Mouse (Mus musculus): ENCODE results near the gene Olfr13.
"Not testable (repeated sequence)": the region's sequence is repeated elsewhere in the genome, so short reads cannot be mapped to it uniquely, and the experiment has no call there.

Olfr13 gene

DNA sequence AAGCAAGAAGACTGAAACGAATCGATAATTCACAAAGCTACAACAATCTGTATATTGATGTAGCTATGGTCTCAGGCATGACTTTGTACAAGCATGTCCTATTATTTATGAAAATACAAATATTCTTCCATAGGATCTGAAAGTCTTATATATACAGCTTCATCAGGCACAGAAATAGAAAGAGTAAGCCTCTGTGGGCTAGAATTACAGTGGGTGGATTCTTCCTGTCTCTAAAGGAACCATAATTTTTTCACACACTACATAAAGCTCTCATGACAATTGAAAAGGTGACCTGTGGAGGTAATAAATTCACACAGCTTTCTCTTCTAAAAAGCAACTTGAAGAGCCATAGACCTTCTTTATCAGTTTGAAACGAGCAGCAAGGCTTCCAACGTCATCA, at the start of gene Olfr13:
Gene Olfr13, plus strand, starts transcription at position 301 of the 400 bp plus-strand sequence.
- DNase-seq (ENCODE audit: low spot score): no peak

GRCm38 (mm10) chr6:43146267-43146666, 25.7 kb upstream of the Olfr13 start, which contains the start of gene Olfr237-ps1:
Gene Olfr237-ps1, plus strand, starts transcription at chr6:43146567.
- not testable (repeated sequence) for DNase-seq (ENCODE audit: low spot score)

GRCm38 (mm10) chr6:43159502-43159901, 12.4 kb upstream of the Olfr13 start:
- no peak for DNase-seq (ENCODE audit: low spot score)

GRCm38 (mm10) chr6:43162982-43163381, 9.0 kb upstream of the Olfr13 start, which contains the start of gene Olfr437:
Gene Olfr437, plus strand, starts transcription at chr6:43163282.
- DNase-seq (ENCODE audit: low spot score): no peak

DNA sequence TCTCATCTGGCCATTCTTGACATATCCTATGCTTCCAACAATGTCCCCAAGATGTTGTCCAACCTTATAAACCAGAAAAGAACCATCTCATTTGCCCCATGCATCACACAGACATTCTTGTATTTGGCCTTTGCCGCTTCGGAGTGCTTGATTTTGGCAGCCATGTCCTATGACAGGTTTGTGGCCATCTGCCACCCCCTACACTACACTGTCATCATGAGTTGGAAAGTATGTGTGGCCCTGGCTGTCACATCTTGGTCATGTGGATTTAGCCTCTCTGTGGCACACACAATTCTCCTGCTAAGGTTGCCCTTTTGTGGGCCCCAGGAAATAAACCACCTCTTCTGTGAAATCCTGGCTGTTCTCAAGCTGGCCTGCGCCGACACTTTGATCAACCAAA, 4.7 kb upstream of the Olfr13 start:
- DNase-seq (ENCODE audit: low spot score): no peak

DNA sequence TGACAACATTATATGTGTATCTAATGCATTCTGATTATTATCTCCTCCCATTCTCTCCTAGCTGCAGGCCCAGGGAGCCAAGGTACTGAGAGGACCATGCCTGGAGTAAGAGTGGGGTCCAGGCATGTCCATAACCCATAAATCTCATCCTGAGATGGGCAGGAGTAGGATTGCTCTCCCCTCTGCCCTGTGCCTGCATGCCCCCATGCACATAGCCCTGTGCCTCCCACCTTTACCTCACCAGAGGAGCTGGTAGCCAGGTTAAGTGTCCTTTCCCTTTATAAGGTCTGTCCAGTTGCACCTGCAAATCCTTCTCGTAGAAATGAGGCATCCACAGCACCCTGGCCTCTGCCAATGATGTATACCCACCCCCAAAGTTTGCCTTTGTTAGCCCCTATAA, 6.2 kb downstream of the Olfr13 start:
- DNase-seq (ENCODE audit: low spot score): no peak

GRCm38 (mm10) chr6:43178584-43179501, 6.9 kb downstream of the Olfr13 start:
- no peak for DNase-seq (ENCODE audit: low spot score)

DNA sequence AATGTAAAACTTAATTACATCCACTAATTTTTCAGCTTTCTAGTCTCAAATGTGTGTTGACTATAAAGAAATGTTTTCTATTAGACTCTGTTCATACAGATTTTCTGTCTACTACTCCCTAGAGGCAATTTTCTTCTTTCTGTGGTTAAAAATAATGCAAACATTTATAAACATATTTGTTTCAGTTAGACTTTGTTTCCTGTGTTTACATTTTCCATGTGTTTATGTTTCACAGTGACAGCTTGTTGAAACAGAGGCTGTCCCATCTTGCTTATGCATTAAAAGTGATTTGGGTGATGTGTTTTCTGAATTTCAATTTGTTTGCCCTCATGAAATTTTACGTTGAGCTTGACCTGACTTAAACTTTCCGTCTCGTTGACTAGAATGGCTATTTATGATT, 19.0 kb downstream of the Olfr13 start:
- no peak for DNase-seq (ENCODE audit: low spot score)

GRCm38 (mm10) chr6:43196781-43197180, 24.8 kb downstream of the Olfr13 start, which contains the start of gene Olfr435:
Gene Olfr435, plus strand, starts transcription at chr6:43197146.
- DNase-seq (ENCODE audit: low spot score): no peak

DNA sequence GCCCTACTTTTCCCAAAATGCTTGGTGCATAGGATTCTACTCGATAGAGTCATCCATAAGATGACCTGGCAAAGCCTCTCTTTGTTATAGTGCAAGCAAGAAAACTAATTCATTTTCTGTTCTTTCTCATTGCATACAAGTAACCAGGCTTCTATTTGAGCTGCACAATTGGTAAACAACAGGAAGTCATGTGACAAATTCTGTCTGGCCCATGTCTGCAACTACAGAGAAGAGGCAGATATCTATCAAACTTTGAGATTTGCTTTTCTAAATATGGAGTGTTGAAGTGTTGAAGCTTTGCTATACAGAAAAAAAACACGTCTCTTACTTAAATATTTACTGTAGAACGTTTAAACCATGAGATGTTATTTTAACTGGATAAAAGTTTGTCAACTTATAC, 26.2 kb downstream of the Olfr13 start:
- DNase-seq (ENCODE audit: low spot score): no peak

GRCm38 (mm10) chr6:43202786-43203185, 30.8 kb downstream of the Olfr13 start:
- DNase-seq (ENCODE audit: low spot score): no peak

GRCm38 (mm10) chr6:43205355-43205754, 33.4 kb downstream of the Olfr13 start:
- DNase-seq (ENCODE audit: low spot score): no peak

DNA sequence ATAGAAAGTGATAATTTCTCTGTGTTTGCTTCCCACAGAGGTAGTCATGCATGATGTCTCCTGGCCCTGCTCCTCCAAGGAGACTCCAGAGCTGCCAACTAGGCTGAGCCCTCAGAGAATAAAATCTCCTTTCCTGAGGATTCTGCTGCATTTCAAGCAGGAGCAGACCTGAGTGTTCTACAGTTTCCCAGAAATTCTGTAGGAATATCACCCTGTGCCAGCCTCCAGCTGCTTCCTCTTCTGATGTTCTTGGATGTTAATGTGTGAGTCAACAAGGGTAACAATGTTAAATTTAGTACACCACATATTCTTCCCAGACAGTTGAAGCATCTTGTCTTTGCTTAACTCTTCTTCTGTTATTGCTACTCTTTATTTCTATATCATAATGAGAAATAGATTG, 40.9 kb downstream of the Olfr13 start, which contains the start of gene Olfr434:
Gene Olfr434, plus strand, starts transcription at position 149 of the 400 bp plus-strand sequence.
- not testable (repeated sequence) for DNase-seq (ENCODE audit: low spot score)

Data from retina, embryonic 14.5 days (tissue).